Mouse (Mus musculus): Measurements from ENCODE around the gene 1700028P14Rik. TPM values are rescaled to one million over a fixed set of nuclear protein-coding genes. Genes with fewer than 3 reads are reported as not detected.

Gene 1700028P14Rik
- total and polyA plus RNA-seq, 3 experiments, result not detected

- no peaks in the 10 kb centered on the region for H3K79me2 ChIP-seq (ENCODE audit: control insufficient read depth, insufficient read depth, low read length, poor library complexity)
- no peaks in the 10 kb centered on the region for H3K27me3 ChIP-seq (ENCODE audit: control insufficient read depth in 1 of 2, insufficient read depth in 2 of 2, low read length in 2 of 2)
- no peak overlapping the region for H3K4me3 ChIP-seq (ENCODE audit: control insufficient read depth in 1 of 2, insufficient read depth in 1 of 2, low read depth in 2 of 2, low read length in 2 of 2)
- H3K36me3 ChIP-seq (ENCODE audit: control insufficient read depth in 1 of 2, insufficient read depth in 2 of 2, low read length in 2 of 2), result no peaks in the 10 kb centered on the region
- no peak for DNase-seq (ENCODE audit: low read depth, low spot score)
- no peaks in the 10 kb centered on the region for H3K9me3 ChIP-seq (replicated peaks; ENCODE audit: insufficient read depth, low read length)
- no peak overlapping the region for H3K27ac ChIP-seq (ENCODE audit: control insufficient read depth, low read depth, low read length)
- TF ChIP-seq SIN3A (IDR thresholded peaks at IDR 0.05; ENCODE audit: low read length) (no peak), SMC3 (IDR thresholded peaks at IDR 0.05; ENCODE audit: low read depth, low read length) (no peak), USF1 (IDR thresholded peaks at IDR 0.05; ENCODE audit: low read depth, low read length) (no peak)
- no peaks in the 10 kb centered on the region for H3K4me1 ChIP-seq (ENCODE audit: control insufficient read depth in 1 of 2, insufficient read depth in 2 of 2, low read length in 2 of 2)
- H3K9ac ChIP-seq (ENCODE audit: control insufficient read depth, low read depth, low read length, poor library complexity, severe bottlenecking), result no peak overlapping the region
Observed at GRCm38 (mm10) chr19:23614268-23614667, 38.3 kb downstream of the 1700028P14Rik start.

GRCm38 (mm10) chr19:23609724-23610123, 42.9 kb downstream of the 1700028P14Rik start:
- Histone ChIP-seq H3K79me2 (ENCODE audit: control insufficient read depth, insufficient read depth, low read length, poor library complexity) (no peaks in the 10 kb centered on the region), H3K4me3 (ENCODE audit: control insufficient read depth in 1 of 2, insufficient read depth in 1 of 2, low read depth in 2 of 2, low read length in 2 of 2) (no peak overlapping the region), H3K27ac (ENCODE audit: control insufficient read depth, low read depth, low read length) (no peak overlapping the region), H3K36me3 (ENCODE audit: control insufficient read depth in 1 of 2, insufficient read depth in 2 of 2, low read length in 2 of 2) (no peaks in the 10 kb centered on the region), H3K9me3 (replicated peaks; ENCODE audit: insufficient read depth, low read length) (no peaks in the 10 kb centered on the region), H3K9ac (ENCODE audit: control insufficient read depth, low read depth, low read length, poor library complexity, severe bottlenecking) (no peak overlapping the region), H3K4me1 (ENCODE audit: control insufficient read depth in 1 of 2, insufficient read depth in 2 of 2, low read length in 2 of 2) (no peaks in the 10 kb centered on the region), H3K27me3 (ENCODE audit: control insufficient read depth in 1 of 2, insufficient read depth in 2 of 2, low read length in 2 of 2) (no peaks in the 10 kb centered on the region)
- TF ChIP-seq USF1 (IDR thresholded peaks at IDR 0.05; ENCODE audit: low read depth, low read length) (no peak), MYC (IDR thresholded peaks at IDR 0.05; ENCODE audit: low read depth, low read length) (no peak), CHD1 (IDR thresholded peaks at IDR 0.05; ENCODE audit: low read depth, low read length) (no peak), BHLHE40 (IDR thresholded peaks at IDR 0.05; ENCODE audit: borderline replicate concordance, low read depth, low read length) (no peak), KAT2A (conservative IDR thresholded peaks at IDR 0.05; ENCODE audit: low read depth, low read length) (no peak), JUND (IDR thresholded peaks at IDR 0.05; ENCODE audit: low read depth, low read length) (no peak), CTCF (IDR thresholded peaks at IDR 0.05 in 2 of 3, conservative IDR thresholded peaks at IDR 0.05 in 1 of 3; ENCODE audit: control insufficient read depth in 1 of 3, insufficient read depth in 1 of 3, low read depth in 2 of 3, low read length in 3 of 3, poor library complexity in 1 of 3, severe bottlenecking in 1 of 3) (no peak), EP300 (IDR thresholded peaks at IDR 0.05; ENCODE audit: low read depth in 1 of 2, low read length in 2 of 2) (no peak), MYB (IDR thresholded peaks at IDR 0.05; ENCODE audit: low read depth, low read length) (no peak), UBTF (IDR thresholded peaks at IDR 0.05; ENCODE audit: borderline replicate concordance, insufficient read depth, low read depth, low read length) (no peak), GATA1 (IDR thresholded peaks at IDR 0.05; ENCODE audit: low read depth, low read length) (no peak), MAFK (IDR thresholded peaks at IDR 0.05; ENCODE audit: borderline replicate concordance, low read depth, low read length) (no peak), POLR2AphosphoS2 (IDR thresholded peaks at IDR 0.05; ENCODE audit: low read length) (no peak)
- DNase-seq (ENCODE audit: low read depth, low spot score), result no peak

- H3K27ac ChIP-seq (ENCODE audit: control insufficient read depth, low read depth, low read length), result no peak overlapping the region
- H3K27me3 ChIP-seq (ENCODE audit: control insufficient read depth in 1 of 2, insufficient read depth in 2 of 2, low read length in 2 of 2), result no peaks in the 10 kb centered on the region
- no peak overlapping the region for H3K9ac ChIP-seq (ENCODE audit: control insufficient read depth, low read depth, low read length, poor library complexity, severe bottlenecking)
- no peaks in the 10 kb centered on the region for H3K9me3 ChIP-seq (replicated peaks; ENCODE audit: insufficient read depth, low read length)
- no peaks in the 10 kb centered on the region for H3K4me1 ChIP-seq (ENCODE audit: control insufficient read depth in 1 of 2, insufficient read depth in 2 of 2, low read length in 2 of 2)
- H3K79me2 ChIP-seq (ENCODE audit: control insufficient read depth, insufficient read depth, low read length, poor library complexity), result no peaks in the 10 kb centered on the region
- no peaks in the 10 kb centered on the region for H3K36me3 ChIP-seq (ENCODE audit: control insufficient read depth in 1 of 2, insufficient read depth in 2 of 2, low read length in 2 of 2)
- TF ChIP-seq SIN3A (IDR thresholded peaks at IDR 0.05; ENCODE audit: low read length) (no peak), MEF2A (IDR thresholded peaks at IDR 0.05; ENCODE audit: extremely low read depth, insufficient replicate concordance, low read depth, low read length, poor library complexity, severe bottlenecking) (no peak), CHD2 (IDR thresholded peaks at IDR 0.05; ENCODE audit: low read length) (no peak), GATA1 (IDR thresholded peaks at IDR 0.05; ENCODE audit: low read depth, low read length) (no peak), USF2 (IDR thresholded peaks at IDR 0.05; ENCODE audit: borderline replicate concordance in 1 of 2, insufficient read depth in 1 of 2, low read depth in 1 of 2, low read length in 2 of 2) (no peak), TCF12 (IDR thresholded peaks at IDR 0.05; ENCODE audit: low read depth, low read length) (no peak)
- DNase-seq (ENCODE audit: low read depth, low spot score), result no peak
- H3K4me3 ChIP-seq (ENCODE audit: control insufficient read depth in 1 of 2, insufficient read depth in 1 of 2, low read depth in 2 of 2, low read length in 2 of 2), result no peak overlapping the region
Observed at GRCm38 (mm10) chr19:23607951-23608350, 44.7 kb downstream of the 1700028P14Rik start.

Measured in MEL (cell line).